Mouse (Mus musculus): ENCODE results near the gene Zfp580. TPM values are rescaled to one million over a fixed set of nuclear protein-coding genes. Genes with fewer than 3 reads are reported as not detected.

The Zfp580 gene
- polyA plus RNA-seq, 2 experiments = 1.4 to 1.6 TPM

GRCm38 (mm10) chr7:5081939-5082338 lies 30.6 kb downstream of the Zfp580 start:
- TF ChIP-seq CTCF (IDR thresholded peaks at IDR 0.05; ENCODE audit: low read depth) (no peak), EP300 (IDR thresholded peaks at IDR 0.05; ENCODE audit: low read depth) (no peak)
- H3K27me3 ChIP-seq (ENCODE audit: control insufficient read depth, insufficient read depth, low read length) = no peaks in the 10 kb centered on the region
- H3K27ac ChIP-seq = peak overlapping the region; percentile 92
- peak overlapping the region; percentile 90 to 100 for H3K4me3 ChIP-seq (ENCODE audit: insufficient read depth in 1 of 2, low read depth in 2 of 2, low read length in 2 of 2)
- no peaks in the 10 kb centered on the region for H3K9me3 ChIP-seq (ENCODE audit: control insufficient read depth, low read length)
- peak overlapping the region; percentile 92 for H3K9ac ChIP-seq (replicated peaks)
- no peak for ATAC-seq (ENCODE audit: insufficient read depth)
- H3K36me3 ChIP-seq (replicated peaks; ENCODE audit: control insufficient read depth, insufficient read depth, low read depth) = peaks cover 60% of the 10 kb centered on the region
- H3K4me2 ChIP-seq (ENCODE audit: low read depth) = peak overlapping the region; percentile 92
- WGBS (ENCODE audit: insufficient replicate concordance) = 90% methylated on average over 2 of the region's 2 CpGs
- DNase-seq (ENCODE audit: low read depth in 3 of 3, low spot score in 3 of 3) = no peak
- peaks cover 11 to 23% of the 10 kb centered on the region in 2 experiments for H3K4me1 ChIP-seq (replicated peaks; ENCODE audit: control insufficient read depth in 2 of 2, insufficient read depth in 2 of 2, low read length in 1 of 2)

- Histone ChIP-seq H3K36me3 (replicated peaks; ENCODE audit: control insufficient read depth, insufficient read depth, low read depth) (peaks cover 56% of the 10 kb centered on the region), H3K27ac (no peak overlapping the region; the same call in 1 of the 2 replicates), H3K4me3 (ENCODE audit: insufficient read depth in 1 of 2, low read depth in 2 of 2, low read length in 2 of 2) (0 out of 4 replicates have a peak overlapping the region, but pooled peaks of 1 of the 2 experiments have one; percentile 12)
Measured at GRCm38 (mm10) chr7:5083325-5084105, 32.2 kb downstream of the Zfp580 start.

GRCm38 (mm10) chr7:5085512-5085911 lies 34.2 kb downstream of the Zfp580 start:
- WGBS (ENCODE audit: insufficient replicate concordance) = 38% methylated on average over 1 of the region's 1 CpGs
- H3K4me3 ChIP-seq (ENCODE audit: insufficient read depth in 1 of 2, low read depth in 2 of 2, low read length in 2 of 2) = no peak overlapping the region
- DNase-seq (ENCODE audit: low read depth in 3 of 3, low spot score in 3 of 3) (no peak), ATAC-seq (ENCODE audit: insufficient read depth) (no peak)
- peaks cover 66% of the 10 kb centered on the region for H3K36me3 ChIP-seq (replicated peaks; ENCODE audit: control insufficient read depth, insufficient read depth, low read depth)
- H3K4me2 ChIP-seq (ENCODE audit: low read depth) = no peak overlapping the region
- no peak overlapping the region for H3K27ac ChIP-seq
- H3K4me1 ChIP-seq (replicated peaks; ENCODE audit: control insufficient read depth in 2 of 2, insufficient read depth in 2 of 2, low read length in 1 of 2) = peaks cover 8 to 20% of the 10 kb centered on the region in 2 experiments
- TF ChIP-seq EP300 (IDR thresholded peaks at IDR 0.05; ENCODE audit: low read depth) (no peak), CTCF (IDR thresholded peaks at IDR 0.05; ENCODE audit: low read depth) (no peak)
- no peaks in the 10 kb centered on the region for H3K9me3 ChIP-seq (ENCODE audit: control insufficient read depth, low read length)
- H3K9ac ChIP-seq (replicated peaks) = no peak overlapping the region
- no peaks in the 10 kb centered on the region for H3K27me3 ChIP-seq (ENCODE audit: control insufficient read depth, insufficient read depth, low read length)

More at GRCm38 (mm10) chr7:5083325-5084105, 32.2 kb downstream of the Zfp580 start:
- Histone ChIP-seq H3K4me2 (ENCODE audit: low read depth) (peak overlapping the region; percentile 92), H3K9me3 (ENCODE audit: control insufficient read depth, low read length) (no peaks in the 10 kb centered on the region), H3K9ac (replicated peaks) (peak overlapping the region; percentile 31; the same call in 1 of the 2 replicates), H3K27me3 (ENCODE audit: control insufficient read depth, insufficient read depth, low read length) (no peaks in the 10 kb centered on the region), H3K4me1 (replicated peaks; ENCODE audit: control insufficient read depth in 2 of 2, insufficient read depth in 2 of 2, low read length in 1 of 2) (peaks cover 8 to 20% of the 10 kb centered on the region in 2 experiments)
- WGBS (ENCODE audit: insufficient replicate concordance) = 81% methylated on average over 18 of the region's 18 CpGs
- ATAC-seq (ENCODE audit: insufficient read depth) (no peak), DNase-seq (ENCODE audit: low read depth in 3 of 3, low spot score in 3 of 3) (no peak)
- TF ChIP-seq EP300 (IDR thresholded peaks at IDR 0.05; ENCODE audit: low read depth) (no peak), CTCF (IDR thresholded peaks at IDR 0.05; ENCODE audit: low read depth) (no peak)

GRCm38 (mm10) chr7:5086921-5087440 lies 35.6 kb downstream of the Zfp580 start:
- 77% methylated on average over 5 of the region's 5 CpGs for WGBS (ENCODE audit: insufficient replicate concordance)
- no peak overlapping the region for H3K27ac ChIP-seq
- no peak overlapping the region for H3K4me3 ChIP-seq (ENCODE audit: insufficient read depth in 1 of 2, low read depth in 2 of 2, low read length in 2 of 2)
- DNase-seq (ENCODE audit: low read depth in 3 of 3, low spot score in 3 of 3) = no peak
- no peak overlapping the region for H3K9ac ChIP-seq (replicated peaks)
- no peak overlapping the region for H3K4me2 ChIP-seq (ENCODE audit: low read depth)
- ATAC-seq (ENCODE audit: insufficient read depth) = no peak
- H3K27me3 ChIP-seq (ENCODE audit: control insufficient read depth, insufficient read depth, low read length) = no peaks in the 10 kb centered on the region
- peaks cover 75% of the 10 kb centered on the region for H3K36me3 ChIP-seq (replicated peaks; ENCODE audit: control insufficient read depth, insufficient read depth, low read depth)
- H3K9me3 ChIP-seq (ENCODE audit: control insufficient read depth, low read length) = no peaks in the 10 kb centered on the region
- TF ChIP-seq EP300 (IDR thresholded peaks at IDR 0.05; ENCODE audit: low read depth) (no peak), CTCF (IDR thresholded peaks at IDR 0.05; ENCODE audit: low read depth) (no peak)
- peaks cover 6 to 17% of the 10 kb centered on the region in 2 experiments for H3K4me1 ChIP-seq (replicated peaks; ENCODE audit: control insufficient read depth in 2 of 2, insufficient read depth in 2 of 2, low read length in 1 of 2)

- Histone ChIP-seq H3K9ac (replicated peaks) (no peak overlapping the region), H3K27ac (no peak overlapping the region), H3K36me3 (replicated peaks; ENCODE audit: control insufficient read depth, insufficient read depth, low read depth) (peaks cover 78% of the 10 kb centered on the region), H3K27me3 (ENCODE audit: control insufficient read depth, insufficient read depth, low read length) (no peaks in the 10 kb centered on the region), H3K4me3 (ENCODE audit: insufficient read depth in 1 of 2, low read depth in 2 of 2, low read length in 2 of 2) (no peak overlapping the region), H3K4me2 (ENCODE audit: low read depth) (no peak overlapping the region), H3K9me3 (ENCODE audit: control insufficient read depth, low read length) (no peaks in the 10 kb centered on the region), H3K4me1 (replicated peaks; ENCODE audit: control insufficient read depth in 2 of 2, insufficient read depth in 2 of 2, low read length in 1 of 2) (peaks cover 0 to 11% of the 10 kb centered on the region in 2 experiments; a peak in 2 of 4 replicates)
- ATAC-seq (ENCODE audit: insufficient read depth) (no peak), DNase-seq (ENCODE audit: low read depth in 3 of 3, low spot score in 3 of 3) (no peak)
- no peak for TF ChIP-seq EP300 (IDR thresholded peaks at IDR 0.05; ENCODE audit: low read depth)
- no peak for TF ChIP-seq CTCF (IDR thresholded peaks at IDR 0.05; ENCODE audit: low read depth)
- whole genome bisulfite sequencing (ENCODE audit: insufficient replicate concordance) = 74% methylated on average over 4 of the region's 4 CpGs
Measured at GRCm38 (mm10) chr7:5087886-5088285, 36.5 kb downstream of the Zfp580 start.
